Mouse (Mus musculus): ENCODE results near the gene Scnm1. TPM values are rescaled to one million over a fixed set of nuclear protein-coding genes. Genes with fewer than 3 reads are reported as not detected.

Scnm1 gene
- polyA plus RNA-seq, 1 experiment from 2014 or later, result 52.7 TPM

- peaks cover 48% of the 10 kb centered on the region for H3K36me3 ChIP-seq
- H3K9me3 ChIP-seq (replicated peaks), result 0 out of 2 replicates have a peak, but pooled peaks cover 6% of the 10 kb centered on the region
- H3K4me1 ChIP-seq (replicated peaks), result peaks cover 22% of the 10 kb centered on the region
- no peak overlapping the region for H3K27ac ChIP-seq (ENCODE audit: poor library complexity, severe bottlenecking)
- no peak overlapping the region for H3K9ac ChIP-seq
- WGBS, result 88% methylated on average over 10 of the region's 10 CpGs
- peaks cover 56% of the 10 kb centered on the region for H3K27me3 ChIP-seq (replicated peaks)
- ATAC-seq (ENCODE audit: insufficient number of reproducible peaks, low FRiP score), result no peak
- no peak overlapping the region for H3K4me2 ChIP-seq
- H3K4me3 ChIP-seq, result no peak overlapping the region
These were observed 36.2 kb upstream of the Scnm1 start for GRCm38 (mm10) chr3:95169996-95170395.

- H3K9ac ChIP-seq, result no peak overlapping the region
- H3K4me3 ChIP-seq, result no peak overlapping the region
- H3K27ac ChIP-seq (ENCODE audit: poor library complexity, severe bottlenecking), result no peak overlapping the region
- WGBS, result 49% methylated on average over 5 of the region's 5 CpGs
- ATAC-seq (ENCODE audit: insufficient number of reproducible peaks, low FRiP score), result no peak
- peaks cover 40% of the 10 kb centered on the region for H3K4me1 ChIP-seq (replicated peaks)
- peaks cover 27% of the 10 kb centered on the region for H3K27me3 ChIP-seq (replicated peaks)
- no peak overlapping the region for H3K4me2 ChIP-seq
- H3K36me3 ChIP-seq, result peaks cover 23% of the 10 kb centered on the region
- H3K9me3 ChIP-seq (replicated peaks), result no peaks in the 10 kb centered on the region
These were observed 31.0 kb upstream of the Scnm1 start for GRCm38 (mm10) chr3:95164840-95165239.

- Histone ChIP-seq H3K27ac (ENCODE audit: poor library complexity, severe bottlenecking) (no peak overlapping the region), H3K9me3 (replicated peaks) (no peaks in the 10 kb centered on the region), H3K27me3 (replicated peaks) (peaks cover 23% of the 10 kb centered on the region; the same call in 1 of the 2 replicates), H3K4me2 (no peak overlapping the region), H3K4me1 (replicated peaks) (peaks cover 45% of the 10 kb centered on the region), H3K9ac (0 out of 2 replicates have a peak overlapping the region, but pooled peaks have one; percentile 48), H3K4me3 (no peak overlapping the region), H3K36me3 (peaks cover 17% of the 10 kb centered on the region)
- 53% methylated on average over 5 of the region's 5 CpGs for WGBS
- ATAC-seq (ENCODE audit: insufficient number of reproducible peaks, low FRiP score), result no peak
These were observed 30.4 kb upstream of the Scnm1 start for GRCm38 (mm10) chr3:95164256-95164550.

GRCm38 (mm10) chr3:95163419-95164255, 29.8 kb upstream of the Scnm1 start:
- H3K27ac ChIP-seq (ENCODE audit: poor library complexity, severe bottlenecking), result no peak overlapping the region
- peaks cover 12% of the 10 kb centered on the region for H3K36me3 ChIP-seq
- H3K4me1 ChIP-seq (replicated peaks), result peaks cover 45% of the 10 kb centered on the region
- H3K4me3 ChIP-seq, result no peak overlapping the region
- ATAC-seq (ENCODE audit: insufficient number of reproducible peaks, low FRiP score), result no peak
- H3K27me3 ChIP-seq (replicated peaks), result peaks cover 19% of the 10 kb centered on the region; the same call in 1 of the 2 replicates
- H3K4me2 ChIP-seq, result peak overlapping the region; percentile 11; the same call in 1 of the 2 replicates
- H3K9ac ChIP-seq, result peak overlapping the region; percentile 48; the same call in 1 of the 2 replicates
- H3K9me3 ChIP-seq (replicated peaks), result no peaks in the 10 kb centered on the region
- 43% methylated on average over 11 of the region's 11 CpGs for WGBS

GRCm38 (mm10) chr3:95162345-95162628, 28.5 kb upstream of the Scnm1 start:
- WGBS, result 25% methylated on average over 2 of the region's 2 CpGs
- ATAC-seq (ENCODE audit: insufficient number of reproducible peaks, low FRiP score), result no peak
- H3K36me3 ChIP-seq, result peaks cover 7% of the 10 kb centered on the region
- H3K9me3 ChIP-seq (replicated peaks), result no peaks in the 10 kb centered on the region
- H3K27ac ChIP-seq (ENCODE audit: poor library complexity, severe bottlenecking), result no peak overlapping the region
- no peak overlapping the region; the same call in 1 of the 2 replicates for H3K4me3 ChIP-seq
- H3K9ac ChIP-seq, result no peak overlapping the region
- H3K27me3 ChIP-seq (replicated peaks), result peaks cover 13% of the 10 kb centered on the region; the same call in 1 of the 2 replicates
- H3K4me1 ChIP-seq (replicated peaks), result peaks cover 45% of the 10 kb centered on the region
- H3K4me2 ChIP-seq, result peak overlapping the region; percentile 98; the same call in 1 of the 2 replicates

- H3K27ac ChIP-seq (ENCODE audit: poor library complexity, severe bottlenecking), result no peak overlapping the region
- no peak for ATAC-seq (ENCODE audit: insufficient number of reproducible peaks, low FRiP score)
- H3K4me2 ChIP-seq, result peak overlapping the region; percentile 98
- H3K27me3 ChIP-seq (replicated peaks), result peaks cover 13% of the 10 kb centered on the region; the same call in 1 of the 2 replicates
- WGBS, result 15% methylated on average over 9 of the region's 9 CpGs
- H3K4me3 ChIP-seq, result peak overlapping the region; percentile 62
- H3K9me3 ChIP-seq (replicated peaks), result no peaks in the 10 kb centered on the region
- H3K36me3 ChIP-seq, result peaks cover 2% of the 10 kb centered on the region; the same call in 1 of the 2 replicates
- H3K4me1 ChIP-seq (replicated peaks), result peaks cover 45% of the 10 kb centered on the region
- peak overlapping the region; percentile 87 for H3K9ac ChIP-seq
These were observed 28.0 kb upstream of the Scnm1 start for GRCm38 (mm10) chr3:95161618-95162344.

- peaks cover 45% of the 10 kb centered on the region for H3K4me1 ChIP-seq (replicated peaks)
- peak overlapping the region; percentile 98 for H3K4me2 ChIP-seq
- no peak overlapping the region for H3K27ac ChIP-seq (ENCODE audit: poor library complexity, severe bottlenecking)
- H3K4me3 ChIP-seq, result peak overlapping the region; percentile 62
- peaks cover 13% of the 10 kb centered on the region; the same call in 1 of the 2 replicates for H3K27me3 ChIP-seq (replicated peaks)
- no peaks in the 10 kb centered on the region for H3K36me3 ChIP-seq
- no peaks in the 10 kb centered on the region for H3K9me3 ChIP-seq (replicated peaks)
- 1% methylated on average over 30 of the region's 30 CpGs for WGBS
- peak overlapping the region; percentile 87 for H3K9ac ChIP-seq
- 0 out of 2 replicates have a peak, but pooled peaks have one; percentile 9 for ATAC-seq (ENCODE audit: insufficient number of reproducible peaks, low FRiP score)
These were observed 27.3 kb upstream of the Scnm1 start for GRCm38 (mm10) chr3:95161041-95161551.

- under 1% methylated on average over 65 of the region's 66 CpGs for WGBS
- ATAC-seq (ENCODE audit: insufficient number of reproducible peaks, low FRiP score), result peak; percentile 94
These were observed 26.5 kb upstream of the Scnm1 start, which contains the start of gene Sema6c for GRCm38 (mm10) chr3:95159987-95160963. Gene Sema6c (plus strand): TSS chr3:95160457.

GRCm38 (mm10) chr3:95159511-95159986, 25.7 kb upstream of the Scnm1 start:
- Histone ChIP-seq H3K4me3 (peak overlapping the region; percentile 62), H3K4me2 (peak overlapping the region; percentile 98), H3K9ac (peak overlapping the region; percentile 64), H3K9me3 (replicated peaks) (no peaks in the 10 kb centered on the region), H3K4me1 (replicated peaks) (peaks cover 40% of the 10 kb centered on the region), H3K27me3 (replicated peaks) (peaks cover 13% of the 10 kb centered on the region; the same call in 1 of the 2 replicates), H3K27ac (ENCODE audit: poor library complexity, severe bottlenecking) (no peak overlapping the region), H3K36me3 (no peaks in the 10 kb centered on the region)
- 16% methylated on average over 8 of the region's 8 CpGs for WGBS
- ATAC-seq (ENCODE audit: insufficient number of reproducible peaks, low FRiP score), result no peak

More at GRCm38 (mm10) chr3:95159987-95160963, 26.5 kb upstream of the Scnm1 start, which contains the start of gene Sema6c:
- H3K9ac ChIP-seq, result peak within 1 kb of the TSS; percentile 87
- peaks cover 45% of the 10 kb centered on the region for H3K4me1 ChIP-seq (replicated peaks)
- H3K4me2 ChIP-seq, result peak within 1 kb of the TSS; percentile 98
- H3K36me3 ChIP-seq, result no peaks in the 10 kb centered on the region
- peak within 1 kb of the TSS; percentile 9; the same call in 1 of the 2 replicates for H3K27ac ChIP-seq (ENCODE audit: poor library complexity, severe bottlenecking)
- H3K4me3 ChIP-seq, result peak within 1 kb of the TSS; percentile 62
- H3K9me3 ChIP-seq (replicated peaks), result no peaks in the 10 kb centered on the region
- H3K27me3 ChIP-seq (replicated peaks), result peaks cover 13% of the 10 kb centered on the region; the same call in 1 of the 2 replicates

- Histone ChIP-seq H3K4me1 (replicated peaks) (no peaks in the 10 kb centered on the region), H3K9me3 (replicated peaks) (no peaks in the 10 kb centered on the region), H3K27ac (ENCODE audit: poor library complexity, severe bottlenecking) (no peak overlapping the region), H3K27me3 (replicated peaks) (no peaks in the 10 kb centered on the region), H3K36me3 (no peaks in the 10 kb centered on the region), H3K4me3 (no peak overlapping the region), H3K4me2 (no peak overlapping the region), H3K9ac (no peak overlapping the region)
- no peak for ATAC-seq (ENCODE audit: insufficient number of reproducible peaks, low FRiP score)
- 49% methylated on average over 4 of the region's 4 CpGs for WGBS
These were observed 20.1 kb upstream of the Scnm1 start for GRCm38 (mm10) chr3:95153874-95154273.

All from heart, embryonic 12.5 days (tissue).